Mouse (Mus musculus): Measurements from ENCODE around the gene Ptprg. TPM values are rescaled to one million over a fixed set of nuclear protein-coding genes. Genes with fewer than 3 reads are reported as not detected.

The Ptprg gene
- polyA plus RNA-seq, 1 experiment from 2014 or later = 48.1 TPM

Other genes starting within 250 kb of the Ptprg start
- 0.62 and 1.2 TPM in 2 replicates for gene Gm3839, start 196.8 kb upstream of the Ptprg start, polyA plus RNA-seq (2015; fragmentation: Nextera tagmentation; extraction: Ambion mirVana)